Mouse (Mus musculus): ENCODE data around the gene Hemgn. TPM values are rescaled to one million over a fixed set of nuclear protein-coding genes. Genes with fewer than 3 reads are reported as not detected.

The Hemgn gene
- polyA plus RNA-seq, 1 experiment from 2014 or later, result 13.5 TPM

DNA sequence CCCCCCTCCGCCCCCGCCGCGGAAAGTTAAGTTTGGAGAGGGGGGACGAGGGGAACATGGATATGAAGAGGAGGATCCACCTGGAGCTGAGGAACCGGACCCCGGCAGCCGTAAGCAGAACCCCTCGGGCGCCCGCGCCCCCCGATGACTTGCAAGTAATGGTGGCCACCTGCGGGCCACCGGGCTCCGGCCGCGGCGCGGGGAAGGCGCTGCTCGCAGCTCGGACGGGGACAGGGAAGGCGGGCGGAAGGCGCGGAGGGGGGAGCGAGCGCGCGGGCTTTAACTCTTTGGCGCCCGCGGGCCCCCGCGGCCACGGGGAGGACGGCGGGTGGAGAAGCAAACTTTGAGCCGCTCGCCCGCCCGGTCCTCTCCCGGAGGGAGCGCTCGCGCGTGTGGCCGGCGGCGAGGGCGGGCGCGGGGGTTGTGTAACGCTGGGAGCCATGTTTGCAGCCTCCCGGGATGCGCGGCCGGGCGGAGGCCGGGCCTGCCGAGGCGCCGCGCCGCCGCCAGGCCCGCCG lies 38.0 kb upstream of the Hemgn start:
- peak overlapping the region; percentile 71 for H3K4me2 ChIP-seq (ENCODE audit: low read depth, severe bottlenecking)
- H3K9ac ChIP-seq (ENCODE audit: low read length), result peak overlapping the region; percentile 100
- peak; percentile 41; the same call in 1 of the 2 replicates for ATAC-seq (ENCODE audit: insufficient number of reproducible peaks, low FRiP score, low TSS enrichment, low read depth)
- H3K27me3 ChIP-seq (ENCODE audit: control insufficient read depth, insufficient read depth, low read length), result no peaks in the 10 kb centered on the region
- H3K36me3 ChIP-seq (ENCODE audit: control insufficient read depth, insufficient read depth, low read length), result no peaks in the 10 kb centered on the region
- 0% methylated on average over 33 of the region's 70 CpGs for WGBS
- peak overlapping the region; percentile 100 for H3K27ac ChIP-seq (replicated peaks; ENCODE audit: low read depth, low read length)
- no peaks in the 10 kb centered on the region for H3K9me3 ChIP-seq (ENCODE audit: control insufficient read depth, low read length)
- H3K4me3 ChIP-seq (ENCODE audit: low read depth, low read length), result peak overlapping the region; percentile 93
- DNase-seq (ENCODE audit: low spot score), result peak; percentile 80
- H3K4me1 ChIP-seq (ENCODE audit: control insufficient read depth, insufficient read depth, low read length), result peaks cover 17% of the 10 kb centered on the region

DNA sequence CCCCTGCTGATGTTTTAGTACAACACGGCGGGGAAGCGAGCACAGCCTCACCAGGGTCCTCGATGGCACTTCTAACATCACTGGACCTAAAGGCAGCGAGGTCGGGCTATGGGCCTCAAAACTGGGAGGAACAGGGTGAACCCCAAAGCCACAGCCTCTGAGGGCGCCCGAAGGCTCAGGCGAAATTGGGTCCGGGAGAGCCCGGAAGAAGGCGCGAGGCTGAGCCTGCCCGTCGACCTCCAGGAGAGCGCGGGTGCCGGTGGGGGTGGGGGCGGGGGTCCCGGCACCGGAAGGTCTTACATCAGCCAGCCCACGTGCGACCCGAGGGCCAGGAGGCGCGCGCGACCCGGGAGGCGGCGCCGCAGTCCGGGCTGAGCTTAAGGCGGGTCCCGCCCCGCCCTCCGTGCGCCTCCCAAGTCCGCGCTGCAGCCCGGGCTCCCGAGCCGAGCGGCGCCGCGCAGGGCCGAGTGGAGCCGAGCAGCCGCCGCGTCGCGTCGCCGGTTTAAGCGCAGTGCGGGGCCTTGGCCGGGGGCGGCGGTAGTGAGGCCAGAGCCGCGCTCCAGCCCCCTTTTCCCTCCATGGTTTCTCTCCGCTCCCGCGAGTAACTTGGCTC lies 37.3 kb upstream of the Hemgn start, which contains the start of gene Anp32b:
TSS of gene Anp32b (plus strand) at position 384 of the 613 bp plus-strand sequence.
- under 1% methylated on average over 51 of the region's 66 CpGs for WGBS
- no peaks in the 10 kb centered on the region for H3K9me3 ChIP-seq (ENCODE audit: control insufficient read depth, low read length)
- H3K27ac ChIP-seq (replicated peaks; ENCODE audit: low read depth, low read length), result peak within 1 kb of the TSS; percentile 100
- peaks cover 17% of the 10 kb centered on the region for H3K4me1 ChIP-seq (ENCODE audit: control insufficient read depth, insufficient read depth, low read length)
- peak; percentile 94 for ATAC-seq (ENCODE audit: insufficient number of reproducible peaks, low FRiP score, low TSS enrichment, low read depth)
- no peaks in the 10 kb centered on the region for H3K36me3 ChIP-seq (ENCODE audit: control insufficient read depth, insufficient read depth, low read length)
- H3K9ac ChIP-seq (ENCODE audit: low read length), result peak within 1 kb of the TSS; percentile 100
- peak; percentile 94 for DNase-seq (ENCODE audit: low spot score)
- no peaks in the 10 kb centered on the region for H3K27me3 ChIP-seq (ENCODE audit: control insufficient read depth, insufficient read depth, low read length)
- H3K4me3 ChIP-seq (ENCODE audit: low read depth, low read length), result peak within 1 kb of the TSS; percentile 93
- peak within 1 kb of the TSS; percentile 71 for H3K4me2 ChIP-seq (ENCODE audit: low read depth, severe bottlenecking)

DNA sequence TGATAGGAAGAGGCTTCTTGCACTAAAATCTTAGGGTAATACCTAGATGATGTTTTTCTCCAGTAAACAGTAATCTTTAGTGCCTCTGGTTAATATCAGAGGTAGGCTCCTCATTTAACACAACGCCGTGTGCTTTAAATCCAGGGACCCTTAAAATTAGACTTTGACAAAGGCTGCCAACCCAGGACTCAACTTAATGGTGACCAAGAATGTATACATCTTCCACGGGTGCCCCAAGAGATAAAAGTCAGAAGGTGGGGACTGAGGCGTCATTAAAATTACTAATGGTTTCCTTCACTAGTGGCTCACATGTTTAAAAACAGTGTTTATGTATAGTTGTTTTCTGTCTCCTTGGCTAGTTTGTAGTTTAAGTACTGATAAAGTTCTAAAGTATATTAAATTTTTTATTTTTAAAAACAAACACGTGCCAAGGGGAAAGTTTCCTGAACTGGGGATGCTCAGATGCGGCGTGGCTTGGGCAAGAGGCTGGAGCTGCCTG lies 36.8 kb upstream of the Hemgn start:
- H3K36me3 ChIP-seq (ENCODE audit: control insufficient read depth, insufficient read depth, low read length), result no peaks in the 10 kb centered on the region
- ATAC-seq (ENCODE audit: insufficient number of reproducible peaks, low FRiP score, low TSS enrichment, low read depth), result no peak
- peaks cover 17% of the 10 kb centered on the region for H3K4me1 ChIP-seq (ENCODE audit: control insufficient read depth, insufficient read depth, low read length)
- peak overlapping the region; percentile 100 for H3K9ac ChIP-seq (ENCODE audit: low read length)
- peak overlapping the region; percentile 100 for H3K27ac ChIP-seq (replicated peaks; ENCODE audit: low read depth, low read length)
- no peaks in the 10 kb centered on the region for H3K27me3 ChIP-seq (ENCODE audit: control insufficient read depth, insufficient read depth, low read length)
- H3K9me3 ChIP-seq (ENCODE audit: control insufficient read depth, low read length), result no peaks in the 10 kb centered on the region
- peak overlapping the region; percentile 93 for H3K4me3 ChIP-seq (ENCODE audit: low read depth, low read length)
- peak overlapping the region; percentile 71 for H3K4me2 ChIP-seq (ENCODE audit: low read depth, severe bottlenecking)
- WGBS, result 21% methylated on average over 7 of the region's 7 CpGs
- no peak for DNase-seq (ENCODE audit: low spot score)

DNA sequence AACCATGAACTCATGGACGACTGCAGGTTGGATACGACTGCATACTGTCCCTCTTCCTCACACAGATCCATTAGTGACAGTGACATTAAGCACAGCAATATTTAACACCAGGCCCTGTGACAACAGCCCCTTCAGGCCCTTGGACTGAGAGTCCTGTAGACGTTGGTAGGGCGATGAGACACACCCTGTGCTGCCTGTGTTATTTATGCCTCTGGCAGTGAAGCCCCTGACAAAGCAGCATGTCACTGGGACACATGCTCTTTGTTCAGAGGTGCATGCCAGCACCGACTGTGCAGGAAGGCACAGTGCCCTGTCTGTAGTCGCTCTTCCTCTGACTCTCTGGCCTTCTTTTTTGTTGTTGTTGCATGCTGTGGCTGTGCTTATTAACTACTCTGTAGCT lies 35.6 kb upstream of the Hemgn start:
- WGBS, result 66% methylated on average over 6 of the region's 6 CpGs
- Histone ChIP-seq H3K9ac (ENCODE audit: low read length) (no peak overlapping the region), H3K4me2 (ENCODE audit: low read depth, severe bottlenecking) (no peak overlapping the region), H3K27me3 (ENCODE audit: control insufficient read depth, insufficient read depth, low read length) (no peaks in the 10 kb centered on the region), H3K4me3 (ENCODE audit: low read depth, low read length) (no peak overlapping the region), H3K4me1 (ENCODE audit: control insufficient read depth, insufficient read depth, low read length) (peaks cover 11% of the 10 kb centered on the region), H3K9me3 (ENCODE audit: control insufficient read depth, low read length) (no peaks in the 10 kb centered on the region), H3K27ac (replicated peaks; ENCODE audit: low read depth, low read length) (no peak overlapping the region), H3K36me3 (ENCODE audit: control insufficient read depth, insufficient read depth, low read length) (no peaks in the 10 kb centered on the region)
- no peak for DNase-seq (ENCODE audit: low spot score)
- ATAC-seq (ENCODE audit: insufficient number of reproducible peaks, low FRiP score, low TSS enrichment, low read depth), result no peak

DNA sequence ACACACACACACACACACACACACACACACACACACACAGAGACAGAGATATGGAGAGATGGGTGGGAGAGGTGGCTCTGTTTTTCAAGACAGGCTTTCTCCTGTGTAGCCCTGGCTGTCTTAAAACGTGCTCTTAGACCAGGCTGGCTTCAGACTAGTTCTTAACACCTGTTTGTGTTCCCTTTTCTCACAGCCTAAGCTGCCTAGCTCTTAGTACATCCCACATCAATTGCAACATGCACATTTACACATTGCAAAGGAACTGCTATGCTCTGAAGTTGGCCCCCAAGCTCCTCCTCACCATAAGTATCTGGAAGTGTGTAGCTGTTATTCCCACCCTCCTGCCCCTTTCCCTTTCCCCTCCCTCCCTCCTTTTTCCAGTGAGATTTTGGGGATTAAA lies 34.2 kb upstream of the Hemgn start:
- Histone ChIP-seq H3K27me3 (ENCODE audit: control insufficient read depth, insufficient read depth, low read length) (no peaks in the 10 kb centered on the region), H3K27ac (replicated peaks; ENCODE audit: low read depth, low read length) (no peak overlapping the region)

DNA sequence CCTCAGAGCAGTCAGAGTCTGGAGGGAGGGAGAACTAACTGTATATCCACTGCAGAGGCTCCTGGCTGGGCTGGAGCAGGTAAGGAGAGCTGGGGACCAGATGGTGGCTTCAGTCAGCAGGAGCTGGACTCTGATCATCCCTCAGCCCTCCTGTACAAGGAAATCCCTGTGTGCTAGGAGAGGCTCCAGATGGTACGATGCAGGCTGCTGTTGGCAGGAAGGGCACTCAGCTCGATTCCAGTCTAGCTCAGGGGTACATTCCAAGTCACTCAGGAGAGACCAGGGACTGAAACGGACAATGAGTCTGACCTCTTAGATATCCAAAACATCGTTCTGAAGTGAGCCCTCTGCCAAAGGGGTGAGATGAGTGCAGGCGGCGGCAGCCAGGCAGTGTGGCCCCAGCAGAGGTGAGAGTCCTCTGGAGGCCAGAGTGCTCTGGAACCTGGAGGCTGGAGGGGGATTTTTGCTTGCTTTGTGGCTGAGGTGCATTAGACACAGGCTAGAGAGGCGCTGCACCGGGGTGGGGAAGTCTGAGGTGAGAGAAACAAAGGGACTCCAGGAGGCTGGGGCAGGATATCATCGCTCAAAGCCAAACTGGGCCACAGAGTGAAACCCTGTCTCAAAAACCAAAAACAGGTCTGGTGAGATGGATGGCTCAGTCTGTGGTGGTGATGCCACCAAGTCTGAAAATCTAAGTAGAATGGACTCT lies 32.1 kb upstream of the Hemgn start:
- H3K4me1 ChIP-seq (ENCODE audit: control insufficient read depth, insufficient read depth, low read length), result no peaks in the 10 kb centered on the region
- H3K4me3 ChIP-seq (ENCODE audit: low read depth, low read length), result no peak overlapping the region
- H3K36me3 ChIP-seq (ENCODE audit: control insufficient read depth, insufficient read depth, low read length), result no peaks in the 10 kb centered on the region
- 0 out of 2 replicates have a peak overlapping the region, but pooled peaks have one; percentile 17 for H3K9ac ChIP-seq (ENCODE audit: low read length)
- DNase-seq (ENCODE audit: low spot score) (no peak), ATAC-seq (ENCODE audit: insufficient number of reproducible peaks, low FRiP score, low TSS enrichment, low read depth) (no peak)
- H3K4me2 ChIP-seq (ENCODE audit: low read depth, severe bottlenecking), result no peak overlapping the region
- H3K27me3 ChIP-seq (ENCODE audit: control insufficient read depth, insufficient read depth, low read length), result no peaks in the 10 kb centered on the region
- H3K27ac ChIP-seq (replicated peaks; ENCODE audit: low read depth, low read length), result no peak overlapping the region
- WGBS, result 57% methylated on average over 9 of the region's 9 CpGs
- H3K9me3 ChIP-seq (ENCODE audit: control insufficient read depth, low read length), result no peaks in the 10 kb centered on the region

More for the DNA sequence above, 34.2 kb upstream of the Hemgn start:
- Histone ChIP-seq H3K36me3 (ENCODE audit: control insufficient read depth, insufficient read depth, low read length) (no peaks in the 10 kb centered on the region), H3K9me3 (ENCODE audit: control insufficient read depth, low read length) (no peaks in the 10 kb centered on the region), H3K4me3 (ENCODE audit: low read depth, low read length) (no peak overlapping the region), H3K9ac (ENCODE audit: low read length) (no peak overlapping the region), H3K4me2 (ENCODE audit: low read depth, severe bottlenecking) (no peak overlapping the region), H3K4me1 (ENCODE audit: control insufficient read depth, insufficient read depth, low read length) (no peaks in the 10 kb centered on the region)
- no peak for DNase-seq (ENCODE audit: low spot score)
- no peak for ATAC-seq (ENCODE audit: insufficient number of reproducible peaks, low FRiP score, low TSS enrichment, low read depth)
- WGBS, result 70% methylated on average over 1 of the region's 1 CpGs

DNA sequence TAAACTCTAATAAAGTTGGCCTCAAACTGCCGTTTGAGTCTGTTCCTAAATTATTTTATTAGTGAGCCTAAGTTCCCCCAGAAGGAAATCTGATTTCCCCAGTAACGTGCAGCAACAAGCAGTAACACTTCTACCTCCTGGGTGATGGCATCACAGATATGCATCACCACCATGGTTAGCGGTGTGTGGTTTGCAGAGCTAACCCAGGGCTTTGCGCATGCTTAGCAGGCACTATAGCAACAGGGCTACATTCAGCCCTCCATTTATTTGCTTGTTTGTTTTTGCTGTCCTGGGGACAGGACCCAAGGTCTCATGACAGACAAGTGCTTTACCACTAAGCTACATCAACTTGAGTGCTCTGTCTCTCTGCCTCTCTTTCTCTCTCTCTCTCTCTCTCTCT lies 29.2 kb upstream of the Hemgn start:
- H3K4me2 ChIP-seq (ENCODE audit: low read depth, severe bottlenecking), result no peak overlapping the region
- no peaks in the 10 kb centered on the region for H3K9me3 ChIP-seq (ENCODE audit: control insufficient read depth, low read length)
- no peak overlapping the region for H3K9ac ChIP-seq (ENCODE audit: low read length)
- DNase-seq (ENCODE audit: low spot score), result no peak
- H3K27me3 ChIP-seq (ENCODE audit: control insufficient read depth, insufficient read depth, low read length), result no peaks in the 10 kb centered on the region
- ATAC-seq (ENCODE audit: insufficient number of reproducible peaks, low FRiP score, low TSS enrichment, low read depth), result no peak
- no peak overlapping the region for H3K4me3 ChIP-seq (ENCODE audit: low read depth, low read length)
- no peaks in the 10 kb centered on the region for H3K4me1 ChIP-seq (ENCODE audit: control insufficient read depth, insufficient read depth, low read length)
- no peak overlapping the region for H3K27ac ChIP-seq (replicated peaks; ENCODE audit: low read depth, low read length)
- H3K36me3 ChIP-seq (ENCODE audit: control insufficient read depth, insufficient read depth, low read length), result no peaks in the 10 kb centered on the region
- WGBS, result 69% methylated on average over 4 of the region's 4 CpGs

DNA sequence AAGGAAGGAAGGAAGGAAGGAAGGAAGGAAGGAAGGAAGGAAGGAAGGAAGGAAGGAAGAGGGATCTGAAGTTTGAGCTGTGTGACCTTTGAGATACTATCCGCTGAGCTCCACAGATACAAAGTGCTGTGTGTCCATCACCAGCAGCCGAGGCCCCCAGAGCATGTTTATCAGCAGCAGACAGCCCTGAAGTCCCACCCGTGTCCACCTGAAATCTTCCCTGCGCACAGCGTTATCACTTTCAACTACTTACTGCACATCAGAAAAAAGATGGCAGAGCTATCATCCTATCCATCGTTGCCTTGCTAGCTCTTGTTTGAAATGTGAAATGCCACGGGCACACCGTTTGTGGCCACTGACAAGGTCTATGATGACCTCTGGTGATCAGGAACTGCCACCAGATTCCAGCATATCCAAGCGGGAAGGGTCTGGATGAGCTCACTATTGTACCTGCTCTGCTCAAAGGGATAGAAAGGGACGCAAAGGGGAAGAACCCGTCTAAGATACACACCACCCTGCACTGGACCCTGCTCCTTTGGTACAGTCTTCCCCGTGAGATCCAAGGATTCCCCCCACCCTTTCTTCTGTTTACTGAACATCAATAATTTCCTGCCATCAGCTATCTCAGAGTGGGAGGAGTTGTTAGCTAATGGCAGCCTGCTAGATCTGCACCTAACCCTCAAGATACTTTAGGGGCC lies 19.2 kb upstream of the Hemgn start:
- Histone ChIP-seq H3K9ac (ENCODE audit: low read length) (no peak overlapping the region), H3K9me3 (ENCODE audit: control insufficient read depth, low read length) (no peaks in the 10 kb centered on the region), H3K4me1 (ENCODE audit: control insufficient read depth, insufficient read depth, low read length) (no peaks in the 10 kb centered on the region), H3K27ac (replicated peaks; ENCODE audit: low read depth, low read length) (no peak overlapping the region), H3K36me3 (ENCODE audit: control insufficient read depth, insufficient read depth, low read length) (no peaks in the 10 kb centered on the region), H3K27me3 (ENCODE audit: control insufficient read depth, insufficient read depth, low read length) (no peaks in the 10 kb centered on the region), H3K4me2 (ENCODE audit: low read depth, severe bottlenecking) (no peak overlapping the region), H3K4me3 (ENCODE audit: low read depth, low read length) (no peak overlapping the region)
- WGBS, result 87% methylated on average over 12 of the region's 12 CpGs
- DNase-seq (ENCODE audit: low spot score), result no peak
- no peak for ATAC-seq (ENCODE audit: insufficient number of reproducible peaks, low FRiP score, low TSS enrichment, low read depth)

All from limb, embryonic 11.5 days (tissue).